Mouse (Mus musculus): ENCODE measurements around the gene Zfp710.

DNA sequence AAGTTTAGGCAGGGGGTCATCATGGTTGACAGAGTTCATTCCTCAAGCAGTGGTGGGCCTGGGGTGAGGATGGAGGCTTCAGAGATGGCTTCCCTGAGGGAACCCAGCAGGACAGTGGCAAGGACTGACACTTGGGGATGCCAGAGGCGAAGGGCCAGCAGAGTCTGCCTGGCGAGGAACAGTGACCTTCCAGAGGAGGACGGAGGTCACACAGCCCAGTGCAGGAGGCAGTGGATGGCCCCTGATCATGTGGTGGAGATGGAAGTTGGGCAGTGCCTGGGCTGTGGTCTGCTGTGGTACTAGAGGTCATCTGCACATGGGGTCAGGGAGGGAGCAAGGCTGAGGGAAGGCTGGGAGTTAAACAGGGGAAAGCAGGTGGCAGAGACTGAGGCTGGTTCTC is 40.6 kb downstream of the Zfp710 start:
- no peak for TF ChIP-seq CTCF (conservative IDR thresholded peaks at IDR 0.05; ENCODE audit: low read length)
- no peak for TF ChIP-seq POU5F1 (IDR thresholded peaks at IDR 0.05; ENCODE audit: borderline replicate concordance, low read length)
- no peak for TF ChIP-seq NANOG (IDR thresholded peaks at IDR 0.05; ENCODE audit: borderline replicate concordance, low read length)

Data from E14TG2a.4 (cell line).